Mouse (Mus musculus) hindbrain, embryonic 16.5 days (tissue): ENCODE measurements around the gene Siae. TPM values are rescaled to one million over a fixed set of nuclear protein-coding genes. Genes with fewer than 3 reads are reported as not detected.

Source experiments
- ATAC-seq: fragments of 200-750 bp; cut with Nextera tagmentation; 2 replicates; pipeline ENCODE4 v1.8.0; 2017; ENCODE audit warnings: moderate TSS enrichment, moderate library complexity
- H3K27ac ChIP-seq: fragments of 300-500 bp; sonication (generic); 2 replicates; pipeline ENCODE4 v1.5.1; 2014; ENCODE audit warnings: low read depth, mild to moderate bottlenecking, control low read depth, low read length, moderate library complexity
- H3K27me3 ChIP-seq: fragments of 300-500 bp; sonication (generic); replicated peaks from 2 replicates; pipeline ENCODE4 v1.6.1; 2014; ENCODE audit warnings: low read length; ENCODE audit not compliant: control insufficient read depth, insufficient read depth
- H3K36me3 ChIP-seq: fragments of 300-500 bp; sonication (generic); 2 replicates; pipeline ENCODE4 v1.6.1; 2014; ENCODE audit warnings: mild to moderate bottlenecking, low read length, moderate library complexity, mixed read lengths; ENCODE audit not compliant: control insufficient read depth, insufficient read depth
- H3K4me1 ChIP-seq: fragments of 300-500 bp; sonication (generic); 2 replicates; pipeline ENCODE4 v1.6.1; 2014; ENCODE audit warnings: low read depth, low read length; ENCODE audit not compliant: control insufficient read depth, insufficient read depth
- H3K4me2 ChIP-seq: fragments of 300-500 bp; sonication (generic); 2 replicates; pipeline ENCODE4 v1.6.1; 2014; ENCODE audit warnings: mild to moderate bottlenecking, low read length, control low read depth, moderate library complexity
- H3K4me3 ChIP-seq: fragments of 300-500 bp; sonication (generic); 2 replicates; pipeline ENCODE4 v1.5.1; 2014; ENCODE audit warnings: mild to moderate bottlenecking, low read length, control low read depth, moderate library complexity
- H3K9ac ChIP-seq: fragments of 300-500 bp; sonication (generic); 2 replicates; pipeline ENCODE4 v1.6.1; 2014; ENCODE audit warnings: low read depth, mild to moderate bottlenecking, control low read depth, low read length, moderate library complexity
- H3K9me3 ChIP-seq: fragments of 300-500 bp; sonication (generic); 2 replicates; pipeline ENCODE4 v1.6.1; 2014; ENCODE audit warnings: mild to moderate bottlenecking, low read length, moderate library complexity; ENCODE audit not compliant: control insufficient read depth
- WGBS: fragments of 180-500 bp; shearing (Covaris S2); extraction: QIAGEN DNeasy Blood & Tissue Kit; methylation state at CpG from one replicate; pipeline ENCODE4 v1.1.7; 2014; 5-methylcytosine and 5-hydroxymethylcytosine counted together
- polyA plus RNA-seq: library from polyadenylated mRNA; unstranded; fragments of >200 nt; fragmentation: Nextera tagmentation; extraction: Ambion mirVana; gene quantifications from 2 replicates; pipeline ENCODE4 v1.2.1, GENCODE M21; 2015

The Siae gene
- polyA plus RNA-seq, 1 experiment from 2014 or later: 17.4 TPM

DNA sequence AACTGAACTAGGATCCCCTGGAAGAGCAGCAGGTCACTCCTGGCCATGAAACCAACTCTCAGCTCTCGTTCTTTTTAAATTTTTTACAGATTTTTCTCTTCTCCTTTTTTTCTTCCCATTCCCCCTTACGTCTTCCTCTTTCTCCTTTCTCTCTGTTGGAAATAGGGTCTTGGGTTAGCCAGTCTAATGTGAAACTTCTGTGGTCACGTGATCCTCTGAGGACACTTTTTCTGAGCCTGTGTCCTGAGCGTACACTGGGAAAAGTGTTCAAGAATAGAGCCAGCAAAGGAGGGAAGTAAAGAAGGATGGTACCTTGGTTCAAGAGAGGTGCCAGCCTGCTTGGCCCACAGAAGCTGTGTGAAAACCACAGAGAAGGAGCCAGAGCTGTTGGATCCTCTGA is 34.9 kb downstream of the Siae start:
- no peak overlapping the region for H3K4me2 ChIP-seq
- H3K36me3 ChIP-seq: no peaks in the 10 kb centered on the region
- no peak overlapping the region for H3K27ac ChIP-seq
- H3K9ac ChIP-seq: no peak overlapping the region
- H3K27me3 ChIP-seq: no peaks in the 10 kb centered on the region
- ATAC-seq: no peak
- H3K4me1 ChIP-seq: no peaks in the 10 kb centered on the region
- H3K4me3 ChIP-seq: no peak overlapping the region
- WGBS: 93% methylated on average over 4 of the region's 4 CpGs
- no peaks in the 10 kb centered on the region for H3K9me3 ChIP-seq

- Histone ChIP-seq H3K36me3 (no peaks in the 10 kb centered on the region), H3K4me3 (no peak overlapping the region), H3K27me3 (no peaks in the 10 kb centered on the region), H3K4me2 (no peak overlapping the region), H3K9ac (no peak overlapping the region), H3K27ac (no peak overlapping the region), H3K4me1 (no peaks in the 10 kb centered on the region), H3K9me3 (no peaks in the 10 kb centered on the region)
- no peak for ATAC-seq
- 79% methylated on average over 2 of the region's 2 CpGs for WGBS
Observed at GRCm38 (mm10) chr9:37592025-37592424, 36.5 kb downstream of the Siae start.

DNA sequence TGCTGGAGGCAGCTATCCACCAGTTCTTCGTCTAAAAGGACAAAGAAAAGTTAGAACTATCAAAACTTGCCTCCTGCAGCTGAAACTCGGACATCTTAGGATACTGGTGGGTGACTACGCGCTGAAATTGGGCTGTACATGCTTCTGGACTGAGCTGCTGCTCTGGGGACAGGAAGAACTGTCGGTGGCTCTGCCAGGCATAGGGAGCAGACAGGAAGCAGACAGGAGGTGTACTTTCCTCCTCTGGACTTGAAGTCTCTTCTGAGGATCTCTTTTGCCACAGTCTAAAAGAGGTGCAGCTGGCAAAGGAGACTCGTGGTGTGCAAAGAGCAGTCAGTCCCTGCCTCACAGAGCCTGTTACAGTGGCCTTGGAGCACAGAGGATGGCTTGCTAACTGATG is 37.1 kb downstream of the Siae start:
- Histone ChIP-seq H3K36me3 (no peaks in the 10 kb centered on the region), H3K27ac (no peak overlapping the region), H3K9ac (no peak overlapping the region), H3K4me3 (no peak overlapping the region), H3K9me3 (no peaks in the 10 kb centered on the region), H3K4me2 (no peak overlapping the region), H3K27me3 (no peaks in the 10 kb centered on the region), H3K4me1 (no peaks in the 10 kb centered on the region)
- no peak for ATAC-seq
- WGBS: 56% methylated on average over 6 of the region's 6 CpGs

DNA sequence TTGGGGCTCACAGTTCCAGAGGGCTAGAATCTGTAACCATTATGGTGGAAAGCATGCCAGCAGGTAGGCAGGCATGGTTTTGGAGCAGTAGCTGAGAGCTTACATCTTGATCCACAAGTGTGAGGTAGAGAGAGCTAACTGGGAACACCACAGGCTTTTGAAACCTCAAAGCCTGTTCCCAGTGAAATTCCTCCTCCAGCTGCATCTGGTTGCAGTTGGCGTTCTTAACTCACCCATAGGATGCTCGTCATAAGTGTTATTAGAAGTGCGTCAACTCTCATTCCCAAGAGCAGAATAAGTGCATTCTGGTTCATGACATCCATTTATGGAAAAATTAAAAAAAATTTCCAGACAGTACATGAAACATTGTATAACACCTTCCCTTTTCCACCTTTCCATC is 38.2 kb downstream of the Siae start:
- no peak overlapping the region for H3K4me3 ChIP-seq
- H3K4me1 ChIP-seq: no peaks in the 10 kb centered on the region
- H3K9me3 ChIP-seq: no peaks in the 10 kb centered on the region
- WGBS: 89% methylated on average over 3 of the region's 3 CpGs
- no peaks in the 10 kb centered on the region for H3K36me3 ChIP-seq
- H3K27me3 ChIP-seq: no peaks in the 10 kb centered on the region
- H3K27ac ChIP-seq: no peak overlapping the region
- H3K4me2 ChIP-seq: no peak overlapping the region
- no peak overlapping the region for H3K9ac ChIP-seq
- no peak for ATAC-seq

DNA sequence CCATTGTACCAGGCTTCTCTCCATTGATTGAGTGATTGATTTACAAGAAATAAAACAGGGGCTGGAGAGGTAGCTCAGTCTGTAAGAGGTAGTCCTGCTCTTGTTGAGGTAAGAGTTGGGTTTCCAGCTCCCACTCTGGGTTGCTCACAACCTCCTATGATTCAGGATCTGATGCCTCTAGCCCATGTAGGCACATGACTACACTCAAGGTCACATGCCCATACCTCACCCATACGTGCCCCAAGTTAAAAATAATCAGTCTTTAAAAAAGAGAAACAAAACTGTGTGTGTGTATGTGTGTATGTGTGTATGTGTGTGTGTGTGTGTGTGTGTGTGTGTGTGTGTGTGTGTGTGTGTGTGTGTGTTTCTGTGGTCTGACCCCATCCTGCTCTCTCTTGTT is 40.1 kb downstream of the Siae start:
- Histone ChIP-seq H3K27ac (no peak overlapping the region), H3K27me3 (no peaks in the 10 kb centered on the region), H3K9me3 (no peaks in the 10 kb centered on the region), H3K4me3 (no peak overlapping the region), H3K4me2 (no peak overlapping the region), H3K4me1 (no peaks in the 10 kb centered on the region), H3K9ac (no peak overlapping the region), H3K36me3 (no peaks in the 10 kb centered on the region)
- WGBS: 82% methylated on average over 1 of the region's 1 CpGs
- no peak for ATAC-seq

DNA sequence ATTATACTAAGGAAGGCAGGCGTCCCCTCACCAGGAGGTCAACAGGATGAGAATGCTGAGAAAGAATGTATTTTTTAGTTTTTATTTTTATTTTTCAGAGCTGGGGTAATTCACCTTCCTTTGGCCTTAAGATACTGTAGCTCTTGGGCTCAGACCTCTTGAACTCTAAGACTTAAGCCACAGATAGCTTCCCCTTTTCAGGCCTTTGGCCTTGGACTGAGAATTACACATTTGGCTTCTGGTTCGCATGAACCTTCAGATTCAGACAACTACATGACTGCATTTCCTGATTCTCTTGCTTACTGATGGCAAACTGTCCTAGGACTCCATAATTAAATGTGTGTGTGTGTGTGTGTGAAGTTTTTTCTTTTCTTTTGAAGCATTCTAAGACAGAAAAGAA is 43.1 kb downstream of the Siae start:
- no peak overlapping the region for H3K9ac ChIP-seq
- no peak for ATAC-seq
- H3K36me3 ChIP-seq: no peaks in the 10 kb centered on the region
- H3K4me2 ChIP-seq: no peak overlapping the region
- H3K9me3 ChIP-seq: no peaks in the 10 kb centered on the region
- 93% methylated on average over 2 of the region's 2 CpGs for WGBS
- no peak overlapping the region for H3K27ac ChIP-seq
- H3K4me1 ChIP-seq: no peaks in the 10 kb centered on the region
- no peaks in the 10 kb centered on the region for H3K27me3 ChIP-seq
- no peak overlapping the region for H3K4me3 ChIP-seq

DNA sequence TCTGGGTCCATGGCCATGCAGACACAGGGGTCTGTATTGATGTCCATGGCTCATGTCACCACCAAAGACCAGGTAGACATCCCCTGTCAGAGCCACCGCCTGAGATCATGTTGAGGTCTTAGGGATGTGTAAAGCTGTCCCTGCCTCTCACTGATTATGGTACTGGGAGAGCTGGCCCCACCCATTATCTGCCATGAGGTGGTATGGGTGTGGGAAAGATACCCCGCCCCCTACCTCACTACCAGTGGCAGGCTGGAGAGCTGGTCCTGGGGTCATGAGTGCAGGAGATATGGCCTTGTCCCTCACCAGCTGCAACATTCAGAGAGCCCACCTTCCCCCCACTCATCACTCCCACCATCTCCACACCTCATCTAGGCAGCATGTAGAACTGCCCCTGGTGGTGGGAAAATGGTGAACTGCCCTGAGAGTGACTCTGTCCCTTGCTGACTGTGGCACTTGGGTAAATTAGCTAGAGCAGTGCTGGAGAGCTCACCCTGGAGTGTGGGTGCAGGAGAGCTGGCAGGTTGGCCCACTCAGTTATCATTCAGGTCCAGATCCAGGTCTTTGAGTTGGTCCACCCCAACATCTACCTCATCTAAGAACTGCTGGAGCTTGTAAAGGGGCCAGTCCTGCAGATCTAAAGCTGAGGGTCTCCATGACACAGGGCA is 45.2 kb downstream of the Siae start:
- Histone ChIP-seq H3K9me3 (no peaks in the 10 kb centered on the region), H3K36me3 (no peaks in the 10 kb centered on the region), H3K4me3 (no peak overlapping the region), H3K9ac (no peak overlapping the region), H3K27ac (no peak overlapping the region), H3K4me1 (no peaks in the 10 kb centered on the region), H3K4me2 (no peak overlapping the region), H3K27me3 (no peaks in the 10 kb centered on the region)
- ATAC-seq: no peak
- WGBS: 100% methylated on average over 2 of the region's 2 CpGs

DNA sequence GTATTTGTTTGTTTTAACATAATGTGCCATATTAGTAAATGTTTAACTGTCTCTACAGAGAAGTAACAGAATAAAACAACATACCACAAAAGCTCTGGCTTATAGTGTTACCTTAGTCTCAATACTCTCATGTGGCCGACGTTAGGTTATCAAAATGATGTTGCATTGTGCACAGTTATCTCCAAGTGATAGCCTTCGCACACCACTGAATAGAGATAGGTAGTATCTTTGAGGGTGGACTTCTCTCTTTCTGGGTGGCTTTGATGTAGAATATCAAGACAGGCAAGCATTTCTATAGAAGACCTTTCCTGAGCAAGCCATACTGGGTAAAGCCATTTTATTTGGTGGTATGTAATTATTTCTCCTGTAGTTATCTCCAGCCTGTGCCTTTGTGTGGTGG is 49.6 kb downstream of the Siae start:
- Histone ChIP-seq H3K36me3 (no peaks in the 10 kb centered on the region), H3K4me2 (no peak overlapping the region), H3K9ac (no peak overlapping the region), H3K4me3 (no peak overlapping the region), H3K4me1 (no peaks in the 10 kb centered on the region), H3K9me3 (no peaks in the 10 kb centered on the region), H3K27me3 (no peaks in the 10 kb centered on the region), H3K27ac (no peak overlapping the region)
- ATAC-seq: no peak
- WGBS: 94% methylated on average over 3 of the region's 3 CpGs

DNA sequence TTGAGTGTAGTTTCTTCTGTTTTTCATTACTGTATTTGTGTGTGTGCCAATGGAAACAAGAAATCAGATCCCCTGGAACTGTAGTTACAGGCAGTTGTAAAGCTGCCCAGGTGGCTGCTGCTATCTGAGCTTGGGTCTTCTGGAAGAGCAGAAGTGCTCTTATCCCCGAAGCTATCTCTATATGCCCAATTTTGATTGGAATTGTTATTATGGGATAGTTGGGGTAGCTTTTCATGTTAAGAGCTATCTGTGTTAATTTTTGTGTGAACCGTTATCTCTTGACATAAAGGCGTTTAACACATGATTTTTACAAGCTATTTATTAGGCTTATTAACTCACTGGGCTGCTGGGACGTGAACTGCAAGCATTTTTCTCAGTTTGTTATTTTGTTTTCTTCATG is 54.1 kb downstream of the Siae start:
- peaks cover 6% of the 10 kb centered on the region for H3K4me1 ChIP-seq
- H3K4me2 ChIP-seq: no peak overlapping the region
- 73% methylated on average over 4 of the region's 4 CpGs for WGBS

More for the DNA sequence above, 54.1 kb downstream of the Siae start:
- no peak for ATAC-seq
- no peaks in the 10 kb centered on the region for H3K27me3 ChIP-seq
- H3K27ac ChIP-seq: no peak overlapping the region
- H3K4me3 ChIP-seq: no peak overlapping the region
- no peak overlapping the region for H3K9ac ChIP-seq
- H3K9me3 ChIP-seq: no peaks in the 10 kb centered on the region
- H3K36me3 ChIP-seq: no peaks in the 10 kb centered on the region
